Mouse (Mus musculus) layer of hippocampus, postnatal 10 days (tissue): ENCODE results near the gene Cypt15. TPM values are rescaled to one million over a fixed set of nuclear protein-coding genes. Genes with fewer than 3 reads are reported as not detected.
"Not testable (repeated sequence)": the region's sequence is repeated elsewhere in the genome, so short reads cannot be mapped to it uniquely, and the experiment has no call there.

Experiments used
- DNase-seq, 2 experiments: peaks; one replicate each; pipeline ENCODE4 v3.0.0; 2021; ENCODE audit warnings: low spot score in 2 of 2
- long read RNA-seq: library from polyadenylated mRNA; stranded (forward); transcript quantifications from one replicate; pipeline ENCODE4 v2.0.0, GENCODE M21; 2023
- total RNA-seq, 2 experiments: library from RNA; stranded (reverse); gene quantifications; 2 replicates each; pipeline ENCODE4 v1.2.3; 2021

Gene Cypt15
- total RNA-seq: not detected
- long read RNA-seq: 0 reads

- not testable (repeated sequence) for DNase-seq
Measured at GRCm38 (mm10) chrX:39345967-39346366, at the start of gene Cypt15. Gene Cypt15 (plus strand): TSS chrX:39346267.

DNA sequence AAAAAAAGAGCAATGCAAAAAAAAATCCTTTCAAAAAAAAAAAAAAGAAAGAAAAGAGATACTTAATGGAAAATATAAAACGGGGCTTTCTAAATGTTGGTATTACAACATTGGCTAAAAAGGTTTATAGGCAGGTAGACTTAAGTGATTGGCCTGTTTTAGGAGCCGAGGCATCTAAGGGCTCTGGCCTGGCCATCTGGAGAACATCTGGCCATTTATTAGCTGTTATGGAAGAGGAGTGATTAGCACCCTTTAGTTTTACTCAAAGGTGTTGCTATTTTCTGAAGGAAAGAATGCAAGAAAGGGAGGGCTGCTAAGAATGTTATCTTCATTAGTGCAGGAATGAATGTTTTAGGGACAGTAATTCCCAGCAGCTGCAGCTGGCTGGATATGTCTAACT is 24.9 kb downstream of the Cypt15 start:
- no peak for DNase-seq

- no peak for DNase-seq
Measured at GRCm38 (mm10) chrX:39378830-39379229, 32.8 kb downstream of the Cypt15 start.

GRCm38 (mm10) chrX:39383806-39384205 is 37.7 kb downstream of the Cypt15 start:
- DNase-seq: no peak
